Mouse (Mus musculus): ENCODE measurements around the gene Bbs9. TPM values are rescaled to one million over a fixed set of nuclear protein-coding genes. Genes with fewer than 3 reads are reported as not detected.

Gene Bbs9
- total and polyA plus RNA-seq, 3 experiments, result 6.9 to 9.1 (median 7.8) TPM

GRCm38 (mm10) chr9:22738861-22739260 is 263.3 kb downstream of the Bbs9 start:
- no peak for DNase-seq (ENCODE audit: extremely low read depth)
- dilution Hi-C loops (cut with MboI; ENCODE audit: extremely low pct_ligation_motif_present, extremely low pct_unique_long_range_greater_than_20kb, low sequenced_read_pairs) (no loop called here), in situ Hi-C loops (cut with MboI; ENCODE audit: low pct_ligation_motif_present, low pct_unique_long_range_greater_than_20kb, low sequenced_read_pairs) (no loop called here)
- H3K36me3 ChIP-seq (replicated peaks in 1 of 2; ENCODE audit: control insufficient read depth in 1 of 2, insufficient read depth in 1 of 2, low read length in 1 of 2), result no peaks in the 10 kb centered on the region
- no peaks in the 10 kb centered on the region for H3K79me2 ChIP-seq (replicated peaks; ENCODE audit: control insufficient read depth, extremely low read depth, insufficient read depth, poor library complexity, severe bottlenecking)
- no peak overlapping the region for H3K9ac ChIP-seq (ENCODE audit: insufficient read depth, low read depth)
- no peak overlapping the region for H3K4me2 ChIP-seq (ENCODE audit: insufficient read depth, low read depth, poor library complexity, severe bottlenecking)
- H3K4me1 ChIP-seq (ENCODE audit: control insufficient read depth in 1 of 2, insufficient read depth in 2 of 2), result peaks cover 5 to 13% of the 10 kb centered on the region in 2 experiments; a peak in 3 of 4 replicates
- no peak overlapping the region for H3K4me3 ChIP-seq (replicated peaks in 1 of 3; ENCODE audit: low read depth in 2 of 3, low read length in 2 of 3, poor library complexity in 1 of 3)
- no peaks in the 10 kb centered on the region for H3K27me3 ChIP-seq (replicated peaks)
- TF ChIP-seq E2F4 (IDR thresholded peaks at IDR 0.05; ENCODE audit: insufficient replicate concordance, low read depth, low read length), result no peak
- TF ChIP-seq ZKSCAN1 (IDR thresholded peaks at IDR 0.05; ENCODE audit: borderline replicate concordance, low read depth, low read length), result no peak
- no peak overlapping the region for H3K27ac ChIP-seq (ENCODE audit: insufficient read depth, low read depth)
- H3K9me3 ChIP-seq (replicated peaks; ENCODE audit: low read length), result no peaks in the 10 kb centered on the region

DNA sequence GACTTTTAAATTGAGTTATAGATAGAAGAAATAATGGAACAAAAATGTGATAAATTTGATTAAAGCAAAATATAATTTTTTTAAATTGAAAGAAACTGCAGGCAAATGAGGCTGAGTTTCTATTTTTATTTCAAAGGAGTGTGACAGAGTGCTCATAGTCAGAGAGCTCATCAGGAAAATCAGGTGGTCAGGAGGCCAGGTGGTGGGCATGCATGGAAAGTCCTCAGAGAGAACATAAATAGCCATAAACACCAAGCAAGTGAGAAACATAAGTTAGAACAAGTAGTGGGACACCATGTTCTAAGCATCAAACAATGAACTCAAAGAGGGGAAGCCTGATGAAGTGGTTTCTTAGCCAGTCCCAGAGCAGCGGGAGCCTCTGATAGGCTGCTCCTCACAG is 266.5 kb downstream of the Bbs9 start:
- H3K4me1 ChIP-seq (ENCODE audit: control insufficient read depth in 1 of 2, insufficient read depth in 2 of 2), result peaks cover 5 to 13% of the 10 kb centered on the region in 2 experiments; a peak in 3 of 4 replicates
- in situ Hi-C loops (cut with MboI; ENCODE audit: low pct_ligation_motif_present, low pct_unique_long_range_greater_than_20kb, low sequenced_read_pairs), result no loop called here

DNA sequence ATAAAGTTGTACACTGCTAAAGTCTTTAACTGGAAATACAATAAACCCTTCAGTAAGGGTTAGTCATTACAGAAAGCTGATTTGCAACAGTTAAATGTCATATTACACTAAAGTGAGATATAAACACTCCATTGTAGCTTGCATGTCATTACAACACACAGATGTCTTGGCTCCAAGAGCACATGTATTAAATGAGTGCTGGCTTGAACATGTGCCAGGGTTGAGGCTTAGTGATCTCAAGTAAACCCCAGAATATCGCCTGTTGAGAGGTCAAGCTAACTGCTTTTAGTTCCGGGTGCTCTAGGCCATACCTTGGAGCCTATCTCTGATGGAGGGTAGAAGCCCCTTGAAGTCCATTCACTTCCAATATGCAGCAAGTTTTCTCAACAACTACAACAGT is 273.1 kb downstream of the Bbs9 start:
- no peak for DNase-seq (ENCODE audit: extremely low read depth)
- H3K27ac ChIP-seq (ENCODE audit: insufficient read depth, low read depth), result no peak overlapping the region
- dilution Hi-C loops (cut with MboI; ENCODE audit: extremely low pct_ligation_motif_present, extremely low pct_unique_long_range_greater_than_20kb, low sequenced_read_pairs), result no loop called here
- no peaks in the 10 kb centered on the region for H3K4me1 ChIP-seq (ENCODE audit: control insufficient read depth in 1 of 2, insufficient read depth in 2 of 2)
- no peak overlapping the region for H3K9ac ChIP-seq (ENCODE audit: insufficient read depth, low read depth)
- H3K9me3 ChIP-seq (replicated peaks; ENCODE audit: low read length), result no peaks in the 10 kb centered on the region
- H3K4me2 ChIP-seq (ENCODE audit: insufficient read depth, low read depth, poor library complexity, severe bottlenecking), result no peak overlapping the region
- in situ Hi-C loops (cut with MboI; ENCODE audit: low pct_ligation_motif_present, low pct_unique_long_range_greater_than_20kb, low sequenced_read_pairs), result no loop called here
- TF ChIP-seq SIN3A (IDR thresholded peaks at IDR 0.05; ENCODE audit: low read length) (no peak), JUND (conservative IDR thresholded peaks at IDR 0.05; ENCODE audit: low read depth, low read length) (no peak), HCFC1 (IDR thresholded peaks at IDR 0.05; ENCODE audit: low read depth, low read length) (no peak), MAZ (IDR thresholded peaks at IDR 0.05; ENCODE audit: low read depth, low read length) (no peak), UBTF (IDR thresholded peaks at IDR 0.05; ENCODE audit: low read depth, low read length) (no peak), GABPA (IDR thresholded peaks at IDR 0.05; ENCODE audit: insufficient replicate concordance, low read depth, low read length) (no peak)
- H3K79me2 ChIP-seq (replicated peaks; ENCODE audit: control insufficient read depth, extremely low read depth, insufficient read depth, poor library complexity, severe bottlenecking), result no peaks in the 10 kb centered on the region
- no peaks in the 10 kb centered on the region for H3K27me3 ChIP-seq (replicated peaks)
- no peak overlapping the region for H3K4me3 ChIP-seq (replicated peaks in 1 of 3; ENCODE audit: low read depth in 2 of 3, low read length in 2 of 3, poor library complexity in 1 of 3)
- no peaks in the 10 kb centered on the region for H3K36me3 ChIP-seq (replicated peaks in 1 of 2; ENCODE audit: control insufficient read depth in 1 of 2, insufficient read depth in 1 of 2, low read length in 1 of 2)

More for the DNA sequence above, 266.5 kb downstream of the Bbs9 start:
- H3K79me2 ChIP-seq (replicated peaks; ENCODE audit: control insufficient read depth, extremely low read depth, insufficient read depth, poor library complexity, severe bottlenecking), result no peaks in the 10 kb centered on the region
- no peak for TF ChIP-seq ZKSCAN1 (IDR thresholded peaks at IDR 0.05; ENCODE audit: borderline replicate concordance, low read depth, low read length)
- TF ChIP-seq POLR2AphosphoS2 (IDR thresholded peaks at IDR 0.05; ENCODE audit: low read depth, low read length), result no peak
- TF ChIP-seq MEF2A (IDR thresholded peaks at IDR 0.05; ENCODE audit: borderline replicate concordance, low read depth, low read length), result peak; percentile 88
- no peak for TF ChIP-seq RAD21 (IDR thresholded peaks at IDR 0.05; ENCODE audit: low read depth, low read length)
- peak; percentile 62 for TF ChIP-seq EP300 (IDR thresholded peaks at IDR 0.05; ENCODE audit: low read length)
- TF ChIP-seq KAT2A (IDR thresholded peaks at IDR 0.05; ENCODE audit: insufficient replicate concordance, low read length), result no peak
- peak; percentile 55 for TF ChIP-seq BHLHE40 (IDR thresholded peaks at IDR 0.05; ENCODE audit: low read depth, low read length)
- TF ChIP-seq GABPA (IDR thresholded peaks at IDR 0.05; ENCODE audit: insufficient replicate concordance, low read depth, low read length), result no peak
- peak; percentile 47; the same call in 1 of the 2 replicates for TF ChIP-seq TCF12 (IDR thresholded peaks at IDR 0.05; ENCODE audit: low read depth, low read length)
- TF ChIP-seq CTCF (conservative IDR thresholded peaks at IDR 0.05 in 1 of 2, IDR thresholded peaks at IDR 0.05 in 1 of 2; ENCODE audit: low read depth in 2 of 2, low read length in 2 of 2), result no peak
- TF ChIP-seq PAX5 (IDR thresholded peaks at IDR 0.05; ENCODE audit: low read length), result no peak
- 0 out of 2 replicates have a peak, but pooled peaks have one; percentile 36 for TF ChIP-seq ETS1 (conservative IDR thresholded peaks at IDR 0.05; ENCODE audit: low read depth, low read length)
- no peak for TF ChIP-seq MAZ (IDR thresholded peaks at IDR 0.05; ENCODE audit: low read depth, low read length)
- TF ChIP-seq USF1 (IDR thresholded peaks at IDR 0.05; ENCODE audit: low read depth, low read length), result no peak
- no peak for TF ChIP-seq MAX (IDR thresholded peaks at IDR 0.05; ENCODE audit: low read length)
- H3K27me3 ChIP-seq (replicated peaks), result no peaks in the 10 kb centered on the region
- peak; percentile 42 for DNase-seq (ENCODE audit: extremely low read depth)
- no peak overlapping the region for H3K27ac ChIP-seq (ENCODE audit: insufficient read depth, low read depth)
- no peaks in the 10 kb centered on the region for H3K9me3 ChIP-seq (replicated peaks; ENCODE audit: low read length)
- H3K4me3 ChIP-seq (replicated peaks in 1 of 3; ENCODE audit: low read depth in 2 of 3, low read length in 2 of 3, poor library complexity in 1 of 3), result no peak overlapping the region
- dilution Hi-C loops (cut with MboI; ENCODE audit: extremely low pct_ligation_motif_present, extremely low pct_unique_long_range_greater_than_20kb, low sequenced_read_pairs), result no loop called here
- no peak overlapping the region for H3K9ac ChIP-seq (ENCODE audit: insufficient read depth, low read depth)
- no peaks in the 10 kb centered on the region for H3K36me3 ChIP-seq (replicated peaks in 1 of 2; ENCODE audit: control insufficient read depth in 1 of 2, insufficient read depth in 1 of 2, low read length in 1 of 2)
- no peak overlapping the region for H3K4me2 ChIP-seq (ENCODE audit: insufficient read depth, low read depth, poor library complexity, severe bottlenecking)
